Mouse (Mus musculus) megakaryocyte, adult 5-6 weeks (primary cell): ENCODE results near the gene Rsl1d1. TPM values are rescaled to one million over a fixed set of nuclear protein-coding genes. Genes with fewer than 3 reads are reported as not detected.
"Not testable (repeated sequence)": the region's sequence is repeated elsewhere in the genome, so short reads cannot be mapped to it uniquely, and the experiment has no call there.

Experiments used
- ATAC-seq: 2 replicates; pipeline ENCODE4 v1.8.0; 2016; ENCODE audit warnings: mild to moderate bottlenecking, inconsistent platforms; ENCODE audit not compliant: poor library complexity, severe bottlenecking
- total RNA-seq, 2 experiments: library from RNA; stranded (forward) in 1 of 2; stranded (reverse) in 1 of 2; fragments of 153-499, 151-499 nt in 1 of 2; fragments of 221-1000, 200-1000 nt in 1 of 2; gene quantifications; 2 replicates each; pipeline versions ENCODE4 v1.2.3 to v1.2.4; 2015 to 2017

Gene Rsl1d1
- total RNA-seq, 2 experiments from 2014 or later, result 86.5 to 88.2 TPM

DNA sequence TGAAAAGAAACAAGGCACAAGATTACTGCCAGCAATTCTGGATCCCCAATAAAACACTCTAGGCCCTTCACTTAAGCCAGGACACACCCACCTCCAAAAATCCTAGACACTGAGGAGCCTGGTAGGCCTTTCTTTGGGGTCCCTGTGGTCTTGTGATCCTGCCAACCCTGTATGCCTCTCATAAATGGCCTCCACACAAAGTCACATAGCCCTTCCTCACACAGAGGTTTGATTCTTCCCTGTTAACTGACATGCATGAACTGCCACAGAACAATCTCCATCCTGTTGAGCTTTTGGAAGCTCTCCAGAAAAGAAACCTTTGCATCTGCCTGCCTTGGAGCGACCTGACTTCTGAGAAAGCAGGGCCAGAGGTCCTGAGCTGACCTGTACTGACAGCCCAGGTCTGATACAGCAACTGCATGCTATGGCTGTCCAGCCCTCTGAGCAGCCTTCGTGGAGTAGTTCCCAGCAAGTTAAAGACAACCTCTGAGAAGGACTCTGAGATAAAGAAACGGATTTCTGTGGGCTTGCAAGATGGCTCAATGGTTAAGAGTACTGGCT is 38.4 kb downstream of the Rsl1d1 start:
- no peak for ATAC-seq

GRCm38 (mm10) chr16:11157721-11158120 is 45.4 kb downstream of the Rsl1d1 start:
- ATAC-seq, result not testable (repeated sequence)

- ATAC-seq, result no peak
These were observed 48.6 kb downstream of the Rsl1d1 start for GRCm38 (mm10) chr16:11154500-11154899.

- ATAC-seq, result not testable (repeated sequence)
These were observed 59.2 kb downstream of the Rsl1d1 start for GRCm38 (mm10) chr16:11143706-11144483.

Other genes starting within 250 kb of the Rsl1d1 start
- 1.1 and 1.7 TPM in 2 replicates for gene Snn, start 142.4 kb downstream of the Rsl1d1 start, total RNA-seq (2015)
- gene Snn, start 142.4 kb downstream of the Rsl1d1 start, total RNA-seq (2017), result 0.98 and 1.5 TPM in 2 replicates
- 102 and 108 TPM in 2 replicates for gene Litaf, start 137.2 kb downstream of the Rsl1d1 start, total RNA-seq (2015)
- gene Litaf, start 137.2 kb downstream of the Rsl1d1 start, total RNA-seq (2017), result 88.0 and 90.7 TPM in 2 replicates
- 29.0 and 30.3 TPM in 2 replicates for gene Txndc11, start 68.7 kb downstream of the Rsl1d1 start, total RNA-seq (2015)
- gene Txndc11, start 68.7 kb downstream of the Rsl1d1 start, total RNA-seq (2017), result 19.3 and 22.9 TPM in 2 replicates
- gene Zc3h7a, start 26.9 kb downstream of the Rsl1d1 start, total RNA-seq (2015), result 161 and 183 TPM in 2 replicates
- 221 and 259 TPM in 2 replicates for gene Zc3h7a, start 26.9 kb downstream of the Rsl1d1 start, total RNA-seq (2017)
- gene Gspt1, start 51.0 kb upstream of the Rsl1d1 start, total RNA-seq (2015), result 238 and 266 TPM in 2 replicates
- 65.2 and 68.5 TPM in 2 replicates for gene Gspt1, start 51.0 kb upstream of the Rsl1d1 start, total RNA-seq (2017)
- 1.7 TPM in 1 of 2 replicates, not detected in the other for gene Tnfrsf17, start 110.5 kb upstream of the Rsl1d1 start, total RNA-seq (2015)
- gene Tnfrsf17, start 110.5 kb upstream of the Rsl1d1 start, total RNA-seq (2017), result 0.18 TPM in 1 of 2 replicates, not detected in the other
- 6.2 and 7.1 TPM in 2 replicates for gene Snx29, start 119.6 kb upstream of the Rsl1d1 start, total RNA-seq (2015)
- 4.7 and 6.3 TPM in 2 replicates for gene Snx29, start 119.6 kb upstream of the Rsl1d1 start, total RNA-seq (2017)